Mouse (Mus musculus) large intestine, adult 2 months (tissue): ENCODE results near the gene Osbpl5. TPM values are rescaled to one million over a fixed set of nuclear protein-coding genes. Genes with fewer than 3 reads are reported as not detected.
"Not testable (repeated sequence)": the region's sequence is repeated elsewhere in the genome, so short reads cannot be mapped to it uniquely, and the experiment has no call there.

ENCODE experiments used
- DNase-seq: peaks from one replicate; pipeline ENCODE4 v3.0.0-alpha.2; 2012; ENCODE audit warnings: low read depth, low spot score
- WGBS: fragments of 180-500 bp; shearing (Covaris S2); methylation state at CpG from one replicate; pipeline ENCODE4 v1.1.7; 2018; 5-methylcytosine and 5-hydroxymethylcytosine counted together
- polyA plus RNA-seq: library from polyadenylated mRNA; depleted of rRNA; stranded (reverse); fragments of >200 nt; gene quantifications from 2 replicates; pipeline ENCODE4 v1.2.3, GENCODE M21; 2012

The Osbpl5 gene
- polyA plus RNA-seq, 1 experiment, result 31.3 TPM

DNA sequence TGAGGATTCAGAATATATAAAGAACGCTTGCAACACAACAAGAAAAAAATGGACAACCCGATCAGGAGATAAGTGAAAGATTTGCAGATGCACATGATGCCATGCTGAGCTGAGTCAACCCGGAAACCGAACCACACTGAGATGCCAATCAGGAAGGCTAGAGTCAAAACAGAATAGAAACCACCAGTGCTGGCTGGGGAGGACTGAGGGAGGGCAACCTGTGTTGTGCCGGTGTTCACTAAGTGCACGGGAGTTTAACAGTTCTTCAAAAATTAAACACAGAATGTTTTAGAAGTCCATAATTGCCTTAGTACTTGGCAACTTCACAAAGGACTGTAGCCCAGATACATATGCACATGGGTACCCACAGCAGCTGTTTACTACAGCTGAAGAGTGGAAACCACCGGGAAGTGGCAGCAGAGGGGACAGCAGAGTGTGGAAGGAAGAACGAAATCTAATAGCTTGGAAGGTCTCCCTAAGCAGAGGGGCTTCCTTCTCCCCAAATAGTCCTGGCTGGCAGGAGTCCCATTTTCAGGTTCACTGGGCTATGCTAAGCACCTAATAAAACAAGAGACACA, 43.9 kb downstream of the Osbpl5 start:
- 64% methylated on average over 8 of the region's 8 CpGs for WGBS
- DNase-seq, result no peak

DNA sequence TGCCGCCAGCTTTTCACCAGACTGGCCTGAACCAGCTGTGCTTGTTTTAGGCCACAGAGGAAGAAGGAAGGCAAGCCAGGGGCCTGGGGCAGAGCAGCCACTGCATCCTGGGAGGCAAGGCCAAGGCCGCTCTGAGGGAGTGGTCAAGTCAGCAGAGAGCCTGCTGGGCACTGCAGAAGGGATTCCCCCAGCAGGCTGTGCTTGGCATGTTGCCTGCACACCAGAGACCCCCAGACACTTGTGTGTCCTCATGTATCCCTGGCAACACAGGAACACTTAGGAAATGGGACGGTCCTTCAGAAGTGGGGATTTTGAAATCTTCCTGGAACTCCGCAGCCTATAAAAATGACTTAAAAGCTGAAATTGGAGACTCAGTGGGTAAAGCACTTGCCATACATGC, 44.8 kb downstream of the Osbpl5 start:
- WGBS, result 56% methylated on average over 4 of the region's 4 CpGs
- DNase-seq, result no peak

DNA sequence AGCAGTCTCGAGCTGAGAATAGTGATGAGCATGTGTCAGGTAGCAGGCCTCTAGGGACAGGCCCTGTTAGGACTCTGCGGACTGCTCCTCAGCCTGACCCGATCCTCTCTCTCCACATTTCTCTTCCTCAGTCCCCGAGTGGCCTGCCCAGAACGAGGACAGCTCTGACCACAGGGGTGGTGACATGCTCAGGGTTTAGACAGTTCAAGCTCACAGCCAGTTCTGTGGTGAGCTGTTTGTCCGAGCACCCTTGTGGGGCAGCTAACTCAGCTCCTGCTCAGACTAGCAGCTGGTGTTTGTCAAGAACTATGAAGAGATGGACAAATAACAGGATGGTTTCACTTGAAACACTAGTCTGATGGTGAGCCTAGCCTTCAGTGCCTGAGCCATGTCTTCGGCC, 45.4 kb downstream of the Osbpl5 start:
- no peak for DNase-seq
- 78% methylated on average over 7 of the region's 7 CpGs for WGBS

DNA sequence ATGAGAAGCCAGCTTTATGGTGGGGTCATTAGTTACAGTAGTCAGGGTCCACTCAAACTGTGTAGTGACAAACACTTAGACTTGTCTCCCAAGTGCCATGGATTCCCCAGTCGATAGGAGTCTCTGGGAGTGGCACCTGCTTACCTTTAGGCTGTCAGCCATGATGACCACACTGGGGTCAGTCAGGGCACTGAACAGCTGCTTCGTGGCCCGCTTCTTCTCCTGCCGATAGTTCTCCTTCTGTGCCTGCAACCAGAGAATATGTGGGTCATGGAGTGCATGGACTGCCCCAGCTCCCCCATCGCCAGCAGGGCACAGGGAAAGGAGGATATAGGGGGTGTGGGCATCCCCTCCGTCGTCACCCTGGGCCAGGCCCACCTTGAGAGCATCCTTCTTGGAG, 47.4 kb downstream of the Osbpl5 start:
- no peak for DNase-seq
- WGBS, result 91% methylated on average over 7 of the region's 7 CpGs

DNA sequence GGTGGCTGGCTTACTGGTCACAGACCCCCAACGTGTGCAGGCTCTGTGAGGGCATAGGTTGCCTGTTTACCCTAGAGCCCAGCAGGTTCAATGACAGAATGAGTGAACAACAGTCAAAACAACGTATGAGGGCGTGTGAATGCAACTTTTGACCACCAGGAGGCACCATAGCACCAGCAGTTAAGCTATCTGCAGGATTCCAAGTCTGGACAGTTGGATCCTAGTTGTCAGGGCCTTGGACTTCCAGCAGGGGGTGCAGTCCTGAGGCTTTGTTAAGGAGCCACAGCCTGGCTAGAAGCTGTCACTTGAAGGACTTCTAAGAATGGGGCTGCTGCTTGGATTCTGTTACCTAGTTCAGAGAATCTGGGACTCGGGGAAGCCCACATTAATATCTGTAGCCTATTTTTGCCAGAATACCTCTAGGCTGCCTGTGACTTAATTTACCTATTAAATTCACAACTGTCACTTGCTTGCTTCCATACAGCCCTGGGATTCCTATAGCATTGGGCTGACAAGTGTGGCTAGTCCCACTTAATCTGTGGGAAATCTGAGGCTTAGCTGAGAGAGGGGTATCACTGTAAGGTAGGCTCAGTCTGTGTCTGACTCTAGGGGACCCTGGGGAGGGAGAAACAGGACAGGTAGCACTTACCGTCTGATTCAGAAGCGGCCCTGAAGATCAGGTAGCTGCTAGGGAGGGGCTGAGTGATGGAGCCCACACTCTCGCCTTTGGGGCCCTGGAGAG, 49.9 kb downstream of the Osbpl5 start:
- DNase-seq, result peak; percentile 94
- 35% methylated on average over 7 of the region's 7 CpGs for WGBS

DNA sequence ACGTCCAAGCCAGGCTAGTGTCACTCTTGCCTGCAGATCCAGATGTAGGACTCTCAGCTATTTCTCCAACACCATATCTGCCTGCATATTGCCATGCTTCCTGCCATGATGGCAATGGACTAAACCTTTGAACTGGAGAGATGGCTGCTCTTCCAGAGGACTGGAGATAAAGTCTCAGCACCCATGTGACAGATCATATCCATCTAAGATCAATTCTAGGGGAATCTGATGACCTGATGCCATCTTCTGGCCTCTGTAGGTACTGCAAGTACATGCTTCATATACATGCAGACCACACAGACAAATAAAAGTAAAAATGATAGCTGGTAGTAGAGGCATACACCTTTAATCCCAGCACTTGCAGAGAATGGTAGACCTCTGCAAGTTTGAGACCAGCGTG, 60.6 kb downstream of the Osbpl5 start:
- 77% methylated on average over 2 of the region's 2 CpGs for WGBS
- DNase-seq, result peak; percentile 10

DNA sequence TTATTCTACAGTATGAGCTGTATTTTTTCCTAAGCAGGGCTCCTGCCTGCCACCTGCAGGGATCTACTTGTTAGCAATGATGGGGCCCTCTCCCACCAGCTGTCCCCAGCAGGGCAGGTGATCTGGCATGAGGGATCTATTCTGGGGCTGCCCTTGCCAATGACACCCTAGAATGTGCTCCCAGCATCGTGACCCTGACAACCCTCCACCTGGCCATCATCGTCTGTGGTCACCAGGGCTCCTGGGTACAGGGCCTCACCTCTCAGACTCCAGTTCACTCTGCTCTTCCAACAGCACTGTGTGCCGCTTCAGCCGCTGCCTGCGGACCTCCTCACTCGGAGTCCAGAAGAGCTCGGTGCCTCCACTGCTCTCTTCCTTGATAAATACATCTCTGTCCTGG, 62.2 kb downstream of the Osbpl5 start:
- WGBS, result 97% methylated on average over 7 of the region's 7 CpGs
- DNase-seq, result no peak

DNA sequence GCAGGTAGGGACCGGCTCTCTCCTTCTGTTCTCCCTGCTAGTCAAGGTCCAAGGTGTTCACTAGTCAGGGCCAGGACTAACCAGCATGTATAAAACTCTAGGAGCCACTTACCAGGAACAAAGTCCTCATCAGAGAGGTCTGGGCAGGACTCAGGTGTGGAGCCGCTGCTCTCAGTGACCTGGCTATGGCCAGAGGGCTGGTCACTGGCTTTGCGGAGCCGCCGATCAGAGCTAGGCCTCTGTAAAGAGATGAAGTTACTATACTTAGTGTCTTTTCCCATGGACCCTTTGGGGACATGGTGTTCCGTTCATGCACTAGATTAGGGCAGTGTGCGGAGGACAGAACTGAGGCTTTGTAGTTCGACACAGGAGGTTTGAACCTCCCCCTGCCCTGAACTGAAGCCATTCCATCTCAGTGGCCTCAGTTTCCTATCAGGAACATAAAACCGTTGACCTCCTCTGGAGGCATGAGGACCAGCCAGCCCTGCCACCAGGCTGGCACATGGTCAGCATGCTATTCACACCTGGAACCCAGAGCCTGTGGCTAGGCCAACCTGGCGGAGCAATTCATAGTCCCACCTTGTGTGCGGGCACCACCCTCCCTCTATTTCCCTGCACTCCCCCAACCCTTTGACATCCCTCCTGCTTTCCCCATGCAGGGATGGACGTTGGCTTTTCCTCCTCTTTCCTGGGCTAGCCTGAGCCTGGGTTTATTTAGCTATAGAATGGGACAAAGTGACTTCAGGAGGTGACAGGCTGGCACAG, 63.9 kb downstream of the Osbpl5 start:
- WGBS, result 92% methylated on average over 12 of the region's 12 CpGs
- no peak for DNase-seq

DNA sequence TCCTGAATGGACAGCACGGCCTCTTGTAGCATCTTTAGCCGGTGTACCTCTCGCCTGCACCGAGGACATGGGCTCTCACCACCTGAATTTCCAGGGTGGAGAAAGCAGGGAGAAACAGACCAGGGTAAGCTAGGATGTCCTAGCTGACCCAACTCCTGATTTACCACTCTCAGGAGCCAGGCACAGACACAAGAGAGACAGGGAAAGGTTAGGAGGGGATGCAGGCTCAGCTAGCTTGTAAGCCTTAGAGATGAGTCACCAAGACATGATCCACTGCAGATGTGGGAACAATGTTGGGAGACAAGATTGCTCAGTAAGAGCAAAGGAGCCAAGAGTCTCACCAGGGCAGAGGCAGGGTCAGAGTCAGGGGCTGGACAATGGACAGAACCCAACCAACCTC, 64.9 kb downstream of the Osbpl5 start:
- WGBS, result 98% methylated on average over 4 of the region's 4 CpGs
- DNase-seq, result no peak

DNA sequence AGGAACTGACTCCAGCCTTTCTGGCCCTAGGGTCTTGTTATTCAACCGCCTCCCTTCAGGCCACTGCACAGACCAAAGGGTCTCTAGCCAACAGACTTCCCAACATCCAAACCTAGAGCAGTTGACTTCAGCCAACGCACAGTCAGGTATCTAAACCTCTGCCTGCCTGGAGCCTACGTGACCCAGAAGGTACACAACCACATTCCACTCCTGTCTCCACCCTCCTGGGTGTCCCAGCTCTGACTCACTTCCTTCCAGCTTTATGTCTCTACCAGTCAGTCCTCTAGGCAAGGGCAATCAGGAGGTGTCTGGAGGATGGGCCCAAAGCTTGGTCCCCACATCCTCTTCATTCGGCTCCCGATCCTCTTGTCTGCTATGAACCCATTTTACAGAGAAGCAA, 65.6 kb downstream of the Osbpl5 start:
- DNase-seq, result no peak
- 82% methylated on average over 5 of the region's 5 CpGs for WGBS

DNA sequence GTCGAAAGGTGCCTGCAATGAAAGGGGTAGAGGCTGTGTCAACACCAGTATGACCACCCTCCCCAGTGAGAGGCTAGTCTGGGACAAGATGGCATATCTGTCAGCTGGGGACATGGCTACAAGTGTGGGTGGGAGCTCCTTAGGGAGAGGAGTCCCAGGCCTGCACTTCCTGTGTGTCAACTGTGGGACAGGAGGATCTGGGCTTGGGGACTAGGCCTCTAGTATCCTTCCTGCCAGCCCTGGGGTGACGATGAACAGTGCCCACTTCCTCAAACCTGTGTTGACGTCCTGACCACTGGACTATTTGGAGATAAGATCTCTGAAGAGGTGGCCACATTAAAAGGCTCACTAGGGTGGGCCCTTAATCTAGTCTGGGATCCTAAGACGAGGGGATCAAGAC, 66.8 kb downstream of the Osbpl5 start:
- WGBS, result 77% methylated on average over 4 of the region's 4 CpGs
- no peak for DNase-seq

DNA sequence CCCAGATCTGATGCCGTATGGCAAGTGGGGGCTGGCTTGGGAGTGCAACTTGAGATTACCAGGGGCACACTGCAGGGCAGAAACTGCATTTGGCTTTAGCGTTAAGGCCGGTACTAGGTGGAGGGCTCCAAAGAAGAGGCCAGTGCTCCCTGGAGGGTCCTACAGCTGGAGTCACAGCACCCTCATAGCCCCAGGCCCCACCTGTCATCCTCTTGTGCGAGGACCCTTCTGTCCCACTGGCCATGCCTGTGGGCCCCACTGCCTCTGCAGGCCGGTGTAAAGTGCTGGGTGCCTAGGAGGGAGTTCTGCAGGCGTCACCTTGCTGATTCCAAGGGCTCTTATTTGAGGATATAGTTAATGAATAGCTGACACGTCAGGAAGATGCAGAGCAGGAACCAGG, 67.3 kb downstream of the Osbpl5 start:
- DNase-seq, result no peak
- 84% methylated on average over 7 of the region's 7 CpGs for WGBS

DNA sequence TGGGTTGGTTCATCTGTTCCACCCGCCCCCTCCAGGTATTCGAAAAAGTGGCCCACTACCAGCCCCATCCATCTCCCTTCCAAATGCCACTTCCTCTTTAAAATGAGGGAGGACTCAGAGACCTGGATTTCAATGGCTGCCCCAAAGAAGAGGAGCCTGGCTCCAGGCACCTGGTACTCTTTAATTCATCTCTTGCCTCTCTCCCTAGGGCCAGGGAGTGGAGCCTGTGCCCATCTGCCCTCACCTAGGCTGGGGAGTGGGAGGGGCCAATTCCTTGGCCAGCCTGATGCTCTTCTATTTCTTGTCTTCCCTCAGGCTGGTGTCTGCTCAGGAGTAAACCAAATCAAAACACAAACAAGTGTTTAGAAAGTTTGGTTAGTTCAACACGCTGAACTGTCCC, 70.1 kb downstream of the Osbpl5 start:
- WGBS, result 91% methylated on average over 3 of the region's 3 CpGs
- DNase-seq, result not testable (repeated sequence)

DNA sequence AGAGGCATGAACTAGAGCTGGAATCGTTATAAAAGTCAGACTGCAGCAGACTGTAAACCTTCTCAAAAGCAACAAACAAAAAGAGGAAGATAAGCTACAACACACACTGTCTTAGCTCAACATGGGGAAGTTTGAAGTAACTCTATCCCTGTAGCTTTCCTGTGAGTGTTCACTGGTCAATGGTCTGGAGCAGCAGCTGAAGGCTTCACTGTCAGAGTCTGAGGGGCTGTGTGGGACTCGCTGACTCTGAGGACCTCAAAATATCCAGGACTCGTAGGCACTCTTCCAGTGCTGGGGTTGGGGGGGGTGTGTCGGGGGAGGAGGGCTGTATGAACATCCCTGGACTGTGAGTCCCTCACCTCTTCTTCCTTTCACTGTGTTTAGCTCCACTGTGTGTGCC, 70.6 kb downstream of the Osbpl5 start:
- WGBS, result 55% methylated on average over 4 of the region's 4 CpGs
- DNase-seq, result not testable (repeated sequence)

DNA sequence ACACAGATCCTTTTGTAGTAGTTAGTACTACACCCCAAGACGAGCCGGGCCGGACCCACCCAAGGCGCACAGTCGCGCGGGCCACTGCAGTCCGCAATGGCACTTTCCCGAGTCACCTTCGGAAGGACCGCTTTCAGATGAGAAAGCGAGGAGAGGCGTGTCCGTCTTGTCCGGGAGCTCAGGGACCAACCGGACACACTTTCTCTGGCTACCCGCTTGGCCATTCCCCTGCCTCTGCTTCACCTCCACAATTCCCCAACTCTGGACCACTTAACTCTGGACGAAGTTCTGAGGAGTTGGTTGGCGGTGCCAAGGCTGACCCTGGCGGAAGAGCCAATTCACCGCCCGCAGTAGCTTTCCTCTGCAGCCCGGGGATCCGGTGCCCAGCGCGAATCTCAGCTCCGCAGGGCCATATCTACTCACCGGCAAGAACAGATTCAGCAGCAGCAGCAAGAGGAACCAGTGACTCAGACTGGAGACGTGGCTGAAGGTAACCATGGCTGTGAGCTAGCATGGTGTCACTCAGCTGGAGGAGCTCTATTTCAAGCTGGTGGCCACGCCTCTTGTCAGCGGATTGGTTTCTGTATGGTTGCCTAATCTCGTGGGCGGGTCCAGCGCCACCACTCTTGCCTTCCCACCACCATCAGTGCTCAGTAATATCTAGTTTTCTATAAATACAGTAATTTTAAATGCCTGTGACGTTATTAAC, 71.3 kb downstream of the Osbpl5 start, which contains the start of gene Tnfrsf23:
TSS of gene Tnfrsf23 (minus strand) at position 514 of the 709 bp plus-strand sequence.
- DNase-seq, result peak; percentile 52
- WGBS, result 1% methylated on average over 35 of the region's 35 CpGs

DNA sequence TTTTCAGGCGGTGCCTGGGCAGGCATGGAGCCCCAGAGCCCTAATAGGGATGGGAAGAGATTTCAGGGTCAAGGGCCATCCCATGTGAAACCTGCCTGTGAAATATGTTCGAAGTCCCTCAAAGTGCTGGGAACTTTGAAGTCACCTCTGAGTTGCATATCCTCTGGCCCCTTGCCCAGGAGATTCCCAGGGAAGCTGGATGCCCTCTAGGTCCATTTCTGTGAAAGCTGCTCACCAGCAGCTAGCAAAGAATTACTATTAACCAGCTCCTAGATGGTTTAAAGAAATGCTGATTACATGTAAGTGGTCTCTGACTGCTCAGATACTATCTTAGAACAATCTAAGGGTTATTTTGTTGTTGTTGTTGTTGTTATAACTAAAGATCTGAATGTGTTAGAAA, 72.2 kb downstream of the Osbpl5 start:
- 62% methylated on average over 2 of the region's 2 CpGs for WGBS
- DNase-seq, result not testable (repeated sequence)

DNA sequence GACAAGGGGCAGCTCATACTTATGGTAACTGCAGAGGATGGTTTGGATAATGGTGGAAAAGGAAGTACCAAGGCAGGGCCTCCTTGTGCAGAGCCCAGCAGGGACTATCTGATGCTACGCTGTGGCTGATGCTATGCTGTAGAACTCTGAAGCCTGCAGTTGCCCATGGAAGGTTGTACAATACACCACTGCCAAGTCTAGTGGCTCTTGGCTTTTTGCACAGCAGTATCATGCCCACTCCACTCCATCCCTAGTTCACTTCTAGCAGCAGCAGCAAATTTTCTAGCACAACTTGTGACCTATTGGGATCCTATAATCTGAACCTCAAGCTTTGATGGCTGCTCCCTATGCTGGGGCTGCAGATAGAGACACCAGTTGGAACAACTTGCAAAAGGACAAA, 75.2 kb downstream of the Osbpl5 start:
- DNase-seq, result no peak
- WGBS, result 100% methylated on average over 1 of the region's 1 CpGs

DNA sequence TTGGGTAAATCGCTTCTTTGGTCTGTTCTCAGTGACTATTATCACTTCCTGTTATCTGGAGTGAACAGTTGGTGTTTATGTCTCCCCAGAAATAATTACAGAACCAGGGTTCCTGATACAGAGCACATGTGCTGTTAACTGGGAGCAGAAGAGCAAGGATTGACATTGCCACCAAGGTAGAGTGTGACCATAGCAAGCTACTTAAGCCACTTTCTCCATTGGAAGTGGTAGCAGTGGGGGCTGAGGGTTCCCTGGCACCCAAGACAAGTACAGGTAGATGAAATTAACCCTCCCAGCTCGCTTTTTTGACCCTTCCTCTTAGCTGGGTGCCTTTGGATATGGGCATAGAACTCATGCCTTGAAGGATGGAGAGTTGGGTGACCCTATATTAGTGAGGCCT, 75.9 kb downstream of the Osbpl5 start:
- 70% methylated on average over 2 of the region's 2 CpGs for WGBS
- DNase-seq, result not testable (repeated sequence)

DNA sequence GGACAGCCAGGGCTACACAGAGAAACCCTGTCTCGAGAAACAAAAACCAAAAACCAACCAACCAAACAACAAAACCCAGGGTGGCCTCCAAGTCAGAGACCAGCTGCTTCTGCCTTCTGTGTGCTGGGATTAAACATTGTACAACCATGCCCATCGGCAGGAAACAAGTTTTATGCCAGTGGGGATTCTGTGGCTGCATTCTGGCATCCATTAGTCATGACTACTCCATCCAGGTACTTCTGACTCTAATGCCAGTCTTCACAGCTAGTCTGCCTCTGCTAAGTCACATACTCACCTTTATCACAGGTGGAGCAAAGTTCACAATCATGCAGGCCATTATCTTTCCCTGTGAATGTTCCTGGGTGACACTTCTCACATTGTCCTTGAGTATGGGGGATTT, 77.1 kb downstream of the Osbpl5 start:
- WGBS, result 81% methylated on average over 2 of the region's 2 CpGs
- not testable (repeated sequence) for DNase-seq
